Mouse (Mus musculus) frontal cortex, postnatal 36 days (tissue): ENCODE measurements around the gene Lefty2.
A peak's percentile ranks its signal among the peaks of the same experiment; 100 is the strongest.

ENCODE experiments used
- DNase-seq, 2 experiments: peaks; one replicate each; pipeline ENCODE4 v3.0.0; 2022; ENCODE audit warnings: low spot score in 2 of 2

The Lefty2 gene

DNA sequence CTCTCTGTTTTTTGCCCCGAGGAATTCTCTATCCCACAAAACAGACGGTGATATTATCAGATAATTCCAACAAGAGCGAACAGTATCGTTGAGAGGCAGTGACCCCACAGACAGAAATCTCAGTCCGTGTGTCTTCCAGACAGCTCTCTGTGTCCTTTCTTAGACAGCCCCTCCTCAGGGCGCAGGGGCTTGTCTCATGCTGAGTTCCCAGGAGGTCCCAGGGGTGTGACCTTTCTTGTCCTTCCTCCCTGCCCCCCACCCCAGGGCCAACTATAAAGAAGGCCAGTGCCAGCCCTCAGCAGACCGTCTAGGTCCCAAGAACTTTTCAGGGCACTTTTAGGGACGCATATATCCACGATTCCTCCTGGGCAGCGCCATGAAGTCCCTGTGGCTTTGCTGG, at the start of gene Lefty2:
Lefty2 (plus strand) TSS at position 301 of the 400 bp plus-strand sequence.
- no peak for DNase-seq

DNA sequence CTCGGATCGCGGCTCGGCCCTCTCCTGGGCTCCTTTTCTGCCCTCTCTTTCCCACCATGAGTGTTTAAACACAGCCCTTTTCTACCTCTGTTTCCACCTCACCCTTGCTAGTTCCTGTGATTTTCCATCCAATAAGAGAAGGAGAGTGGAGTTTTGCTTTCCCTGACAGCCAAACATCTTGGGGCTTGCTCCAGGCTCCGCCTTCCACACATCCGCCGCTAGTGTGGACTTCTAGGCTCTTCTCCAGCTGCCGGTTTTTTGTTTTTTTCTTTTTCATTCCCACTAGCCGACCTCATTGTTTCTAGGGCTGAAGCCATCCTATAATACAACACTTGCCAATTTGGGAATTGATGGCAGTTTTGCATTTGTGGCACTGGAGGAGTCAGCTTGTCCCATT, 44.8 kb upstream of the Lefty2 start:
- DNase-seq = peak; percentile 63 to 76

DNA sequence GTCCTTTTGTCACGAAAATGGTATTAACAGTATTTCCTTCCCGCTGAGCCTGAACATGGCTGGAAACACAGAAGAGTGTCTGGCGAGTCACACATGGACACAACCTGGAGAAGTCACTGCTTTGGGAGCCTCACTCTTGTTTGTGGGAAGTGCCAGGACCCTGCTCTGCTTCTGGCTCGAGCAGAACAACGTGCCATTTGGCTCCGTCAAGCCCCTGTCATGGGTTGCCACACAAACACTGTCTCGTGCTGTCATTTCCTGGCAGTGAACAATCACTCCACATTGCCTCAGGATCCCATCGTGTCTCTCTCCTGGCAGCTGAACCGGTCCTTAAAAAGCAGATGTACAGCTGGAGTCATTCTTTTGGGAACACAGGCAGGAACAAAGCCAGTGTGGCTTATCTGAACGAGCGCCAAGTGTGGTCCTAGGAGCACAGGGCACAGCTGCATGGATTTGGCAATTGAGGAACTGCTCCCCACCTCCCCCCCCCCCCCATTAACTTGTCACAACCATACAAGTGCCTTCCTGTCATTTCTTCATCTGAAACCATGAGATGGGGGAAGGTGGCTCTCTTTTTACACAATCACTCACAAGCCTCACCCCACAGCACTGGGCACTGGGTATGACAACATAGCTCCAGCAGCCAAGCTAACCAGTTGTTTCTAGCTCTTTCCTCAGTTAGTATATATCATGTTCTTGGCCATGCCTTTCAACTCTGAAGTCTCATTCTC, 44.2 kb upstream of the Lefty2 start:
- DNase-seq = peak; percentile 32 to 41

DNA sequence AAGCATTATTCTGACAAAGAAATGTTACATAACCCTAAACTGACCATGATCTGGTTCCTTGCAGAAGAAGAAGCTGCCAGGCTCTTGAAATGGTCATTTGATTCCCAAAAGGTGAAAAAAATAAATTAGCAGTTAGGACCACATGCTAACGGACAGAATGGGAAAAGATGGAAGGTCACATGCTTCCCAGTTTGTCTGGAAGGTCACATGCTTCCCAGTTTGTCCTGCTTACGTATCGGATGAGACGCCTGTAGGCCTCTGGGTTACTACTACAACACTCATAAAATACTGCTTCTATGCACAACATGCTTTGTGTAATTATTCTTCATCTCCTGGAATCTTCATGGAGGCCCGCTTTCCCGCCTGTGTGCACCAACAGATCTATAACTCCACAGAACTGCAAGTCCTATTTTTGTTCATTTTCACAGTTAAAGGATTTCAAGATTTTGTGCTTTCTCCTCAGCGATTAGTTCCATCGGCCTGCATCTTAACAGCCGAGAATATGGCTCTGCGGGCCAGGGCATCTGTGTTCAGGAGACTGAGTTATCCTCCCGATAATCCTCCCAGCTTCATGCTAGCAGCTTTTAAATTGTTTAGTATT, 43.1 kb upstream of the Lefty2 start:
- DNase-seq = peak in 1 of 2 experiments; percentile 22

DNA sequence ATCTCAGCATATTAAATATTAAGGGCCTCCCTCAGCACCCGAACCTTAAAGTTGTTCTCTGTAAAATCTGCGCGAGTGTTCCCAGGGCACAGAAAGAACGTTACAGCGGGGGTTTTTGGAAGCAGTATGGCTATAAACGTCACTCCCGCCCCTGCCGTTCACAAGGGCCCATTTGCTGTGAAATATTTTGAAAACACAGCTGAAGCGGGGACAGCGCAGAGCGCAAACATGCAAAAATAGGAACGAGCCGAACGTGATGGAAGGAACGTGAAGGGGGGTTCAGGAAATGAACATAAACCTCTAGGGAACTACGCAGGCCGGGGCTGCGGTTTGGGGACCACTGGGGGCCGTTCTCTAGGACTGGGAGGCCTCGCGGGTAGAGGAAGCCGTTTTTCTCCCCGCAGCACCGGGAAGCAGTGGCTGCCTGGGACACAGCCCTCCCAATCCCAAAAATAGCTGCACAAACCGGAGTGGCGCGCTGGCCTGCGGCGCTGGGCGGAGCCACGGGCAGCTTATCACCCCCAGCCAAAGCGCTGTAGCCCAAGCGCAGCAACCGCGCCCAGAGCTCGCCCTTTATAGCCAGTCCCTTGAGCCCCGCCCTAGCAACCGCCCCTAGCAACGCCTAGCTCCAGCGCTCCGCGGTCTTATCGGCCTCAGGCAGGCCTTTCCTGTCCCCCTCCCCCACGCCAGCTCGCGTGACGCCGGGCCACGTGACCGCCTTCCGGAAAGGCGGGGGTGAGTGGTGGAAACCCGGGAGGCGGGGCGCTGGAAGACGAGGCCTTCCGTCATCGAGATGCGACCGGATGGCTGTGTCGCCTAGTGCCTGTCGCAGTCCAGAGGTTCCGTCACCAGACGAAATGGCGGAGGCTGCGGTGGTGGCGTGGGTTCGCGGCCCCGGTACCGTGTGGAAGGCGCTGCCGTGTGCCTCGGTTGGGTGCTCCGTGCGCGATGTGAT, 42.3 kb upstream of the Lefty2 start, which contains the start of gene Sde2:
Sde2 (plus strand) TSS at position 812 of the 955 bp plus-strand sequence.
- peak; percentile 100 for DNase-seq

DNA sequence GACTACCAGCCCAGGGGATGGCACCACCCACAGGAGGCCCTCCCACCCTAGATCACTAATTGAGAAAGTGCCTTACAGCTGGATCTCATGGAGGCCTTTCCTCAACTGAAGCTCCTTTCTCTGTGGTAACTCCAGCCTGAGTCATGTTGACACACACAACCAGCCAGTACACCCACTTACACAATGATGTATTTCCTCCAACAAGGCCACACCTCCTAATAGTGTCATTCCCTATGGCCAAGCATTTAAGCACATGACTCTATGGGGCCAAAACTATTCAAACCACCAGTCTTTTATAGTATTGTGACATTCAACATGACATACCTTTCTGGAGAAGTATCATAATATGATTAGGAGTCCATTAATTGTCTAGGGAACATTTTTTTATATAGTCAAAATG, 34.1 kb upstream of the Lefty2 start:
- no peak for DNase-seq

DNA sequence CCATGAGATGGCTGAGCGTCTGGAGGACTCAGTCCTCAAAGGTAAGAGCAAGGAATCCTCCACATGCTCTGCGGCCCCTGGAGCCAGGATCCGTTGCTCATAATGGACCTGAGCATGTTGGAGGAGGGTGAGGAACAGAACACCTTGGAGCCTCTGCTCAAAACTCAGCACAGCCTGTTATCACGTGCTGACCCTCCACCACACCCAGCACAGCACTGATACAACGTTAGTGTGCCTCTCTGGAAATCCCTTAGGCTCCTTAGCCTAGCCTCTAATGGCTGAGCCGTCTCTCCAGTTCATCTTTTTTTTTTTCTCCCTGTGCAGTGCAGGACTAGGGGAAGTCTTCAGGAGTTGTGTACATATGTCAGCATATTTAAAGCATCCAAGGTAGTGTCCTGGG, 32.9 kb upstream of the Lefty2 start:
- no peak for DNase-seq

DNA sequence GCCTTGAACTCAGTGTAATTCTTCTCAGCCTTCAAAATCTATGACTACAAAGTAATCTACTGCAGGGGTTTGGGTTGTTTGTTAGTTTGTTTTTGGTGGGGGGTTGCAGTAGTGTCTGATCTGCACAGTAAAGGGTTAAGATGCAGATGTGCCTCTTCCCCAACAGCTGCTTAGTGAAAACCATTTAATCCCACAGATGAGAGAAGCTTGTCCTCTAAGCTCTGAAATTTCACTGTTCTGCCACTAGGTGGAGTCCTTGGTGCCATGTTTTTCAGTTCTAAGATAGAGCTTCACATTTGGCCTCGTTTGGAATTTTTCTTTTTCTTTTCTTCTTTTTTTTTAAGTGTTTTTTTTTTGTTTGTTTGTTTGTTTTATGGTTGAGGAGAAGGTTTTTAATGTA, 29.3 kb upstream of the Lefty2 start:
- DNase-seq = peak in 1 of 2 experiments; percentile 36

DNA sequence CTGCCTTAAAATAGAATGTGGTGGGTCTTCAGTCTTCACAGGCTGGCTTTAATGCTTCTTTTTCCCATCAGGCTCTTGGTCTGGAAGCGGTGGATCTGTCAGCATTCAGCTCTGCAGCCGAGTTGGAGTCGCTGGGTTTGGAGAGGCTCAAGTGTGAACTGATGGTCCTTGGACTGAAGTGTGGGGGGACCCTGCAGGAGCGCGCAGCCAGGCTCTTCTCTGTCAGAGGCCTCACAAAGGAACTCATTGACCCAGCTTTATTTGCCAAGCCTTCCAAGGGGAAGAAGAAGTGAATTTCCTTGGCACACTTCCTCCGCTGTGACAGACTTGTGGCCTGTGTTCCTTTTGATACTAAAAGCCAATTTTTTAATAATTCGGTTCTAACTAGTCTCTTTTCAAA, 26.9 kb upstream of the Lefty2 start:
- DNase-seq = no peak

DNA sequence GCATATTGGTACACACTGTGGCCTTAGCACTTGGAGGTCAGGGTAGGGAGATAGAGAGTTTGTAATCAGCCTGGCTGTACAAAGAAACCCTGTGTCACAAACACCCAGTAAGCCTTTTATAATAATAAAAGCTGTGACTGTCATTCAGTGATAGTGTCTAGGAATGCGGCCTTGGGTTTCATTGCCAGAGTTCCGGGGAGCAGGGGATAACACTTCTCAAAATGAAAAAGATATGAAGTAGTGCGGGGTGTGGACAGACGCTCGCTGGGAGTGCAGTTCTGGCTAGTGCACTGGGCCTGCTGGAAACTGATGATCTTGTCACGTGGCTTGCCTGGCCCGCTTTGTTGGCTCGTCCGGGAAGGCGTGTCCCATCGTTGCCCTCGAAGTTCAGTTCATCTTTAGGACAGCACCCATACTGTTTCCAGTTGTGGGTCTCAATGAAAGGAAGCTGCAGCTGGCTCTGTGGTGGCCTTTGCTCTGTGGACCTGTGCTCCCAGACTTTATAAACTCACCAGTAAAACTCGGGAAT, 22.7 kb upstream of the Lefty2 start:
- no peak for DNase-seq

DNA sequence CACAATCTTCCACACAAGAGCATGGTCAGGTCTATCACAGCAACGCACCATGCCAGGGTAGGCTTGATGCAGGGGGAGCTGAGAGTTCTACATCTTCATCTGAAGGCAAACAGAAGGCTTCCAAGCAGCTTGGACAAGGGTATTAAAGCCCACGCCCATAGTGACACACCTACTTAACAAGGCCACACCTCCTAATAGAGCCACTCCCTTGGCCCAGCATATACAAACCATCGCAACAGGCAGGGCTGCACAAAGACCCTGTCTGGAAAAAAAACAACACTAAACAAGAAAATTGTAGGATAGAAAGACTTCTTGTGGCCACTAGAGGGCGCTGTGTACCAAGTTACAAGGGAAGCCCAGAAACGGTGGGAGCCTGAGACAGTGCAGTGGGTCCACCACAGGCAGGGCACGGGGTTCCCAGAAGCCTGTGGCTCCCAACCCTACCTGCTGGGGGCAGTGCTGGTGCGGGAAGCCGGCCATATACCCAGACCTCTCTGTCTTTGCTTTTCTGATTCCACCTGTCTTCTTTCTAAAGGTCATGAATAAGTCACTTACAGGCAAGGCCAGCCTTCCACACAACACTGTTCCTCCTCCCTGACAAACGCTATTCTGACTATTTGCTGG, 18.9 kb upstream of the Lefty2 start:
- DNase-seq = no peak

DNA sequence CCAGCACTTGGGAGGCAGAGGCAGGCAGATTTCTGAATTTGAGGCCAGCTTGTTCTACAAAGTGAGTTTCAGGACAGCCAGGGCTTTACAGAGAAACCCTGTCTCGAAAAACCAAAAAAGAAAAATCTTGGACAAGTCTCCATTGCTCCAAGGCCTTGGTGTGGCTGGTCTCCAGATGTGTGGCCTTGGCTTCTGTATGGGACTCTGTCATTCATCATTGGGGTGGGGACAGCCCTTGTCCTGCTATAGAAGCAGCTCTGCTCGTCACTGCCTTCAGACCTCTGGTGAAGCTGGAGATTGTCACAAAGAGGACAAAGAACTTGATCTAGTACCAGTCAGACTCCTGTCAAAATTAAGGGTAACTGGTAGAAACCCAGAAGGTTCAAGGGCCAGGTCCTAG, 18.3 kb upstream of the Lefty2 start:
- DNase-seq = no peak

DNA sequence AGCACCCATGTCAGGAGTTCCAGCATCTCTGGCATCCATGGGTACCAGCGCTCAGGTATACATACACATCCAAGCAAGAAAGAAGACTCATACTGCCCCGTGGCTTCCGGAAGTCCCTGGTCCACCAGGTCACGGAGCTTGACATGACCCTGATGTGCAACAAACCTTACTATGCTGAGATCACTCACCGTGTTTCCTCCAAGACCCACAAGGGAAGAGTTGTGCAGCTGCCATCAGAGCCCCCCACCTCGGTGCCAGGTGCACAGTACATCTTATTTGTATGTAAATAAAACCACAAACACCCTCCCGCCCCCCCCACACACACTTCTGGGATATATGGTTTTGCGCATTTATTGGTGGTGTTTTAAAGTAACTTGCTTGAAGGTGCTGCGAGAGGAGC, 17.8 kb upstream of the Lefty2 start:
- DNase-seq = no peak

DNA sequence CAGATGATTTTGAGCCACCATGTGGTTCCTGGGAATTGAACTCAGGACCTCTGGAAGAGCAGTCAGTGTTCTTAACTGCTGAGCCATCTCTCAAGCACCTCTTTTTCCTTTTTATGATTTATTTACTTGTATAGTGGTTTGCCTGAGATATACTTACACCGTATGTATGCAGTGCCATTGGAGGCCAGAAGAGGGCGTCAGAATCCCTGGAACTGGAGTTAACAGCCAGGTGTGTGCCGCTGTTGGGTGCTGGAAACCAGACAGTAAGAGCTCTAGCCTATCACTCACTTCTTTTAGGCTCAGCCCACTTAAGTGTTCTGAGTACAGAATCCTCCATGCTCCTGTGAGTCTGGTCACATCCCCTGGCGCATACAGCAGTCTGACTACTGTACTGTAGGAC, 15.4 kb upstream of the Lefty2 start:
- DNase-seq = no peak

DNA sequence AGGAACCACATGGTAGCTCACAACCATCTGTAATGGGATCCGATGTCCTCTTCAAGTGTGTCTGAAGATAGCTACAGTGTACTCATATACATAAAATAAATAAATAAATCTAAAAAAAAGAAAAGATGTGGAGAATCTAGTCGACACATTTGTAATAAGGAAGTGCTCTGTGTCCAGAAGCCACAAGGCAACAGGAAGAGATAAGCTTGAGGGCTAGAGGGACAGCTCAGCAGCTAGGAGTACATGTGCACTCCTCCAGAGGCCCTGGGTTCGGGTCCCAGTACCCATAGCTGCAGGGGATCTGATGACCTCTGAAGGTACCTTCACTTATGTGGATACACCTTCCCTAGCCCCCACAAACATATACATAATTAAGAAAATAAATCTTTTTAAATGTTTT, 11.1 kb upstream of the Lefty2 start:
- no peak for DNase-seq

DNA sequence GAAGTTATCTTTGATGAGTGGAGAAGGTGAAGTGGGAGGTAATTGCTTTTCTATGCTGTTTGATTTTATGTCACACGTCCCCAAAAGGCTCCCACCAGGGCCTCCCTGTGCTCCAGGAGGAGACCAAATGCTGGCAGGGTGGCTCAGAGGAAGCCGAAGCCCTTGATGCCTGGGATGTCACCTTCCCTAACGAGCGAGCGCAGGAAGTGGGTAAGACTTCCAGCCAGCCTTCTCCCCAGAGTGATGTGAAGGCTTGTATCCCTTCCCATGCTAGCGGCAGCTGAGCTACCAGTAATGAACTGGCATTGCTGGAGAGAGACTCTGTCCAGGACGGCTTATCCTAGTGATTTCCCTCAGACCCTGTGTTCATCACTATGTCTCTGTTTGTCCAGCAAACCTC, 9.2 kb upstream of the Lefty2 start:
- no peak for DNase-seq

DNA sequence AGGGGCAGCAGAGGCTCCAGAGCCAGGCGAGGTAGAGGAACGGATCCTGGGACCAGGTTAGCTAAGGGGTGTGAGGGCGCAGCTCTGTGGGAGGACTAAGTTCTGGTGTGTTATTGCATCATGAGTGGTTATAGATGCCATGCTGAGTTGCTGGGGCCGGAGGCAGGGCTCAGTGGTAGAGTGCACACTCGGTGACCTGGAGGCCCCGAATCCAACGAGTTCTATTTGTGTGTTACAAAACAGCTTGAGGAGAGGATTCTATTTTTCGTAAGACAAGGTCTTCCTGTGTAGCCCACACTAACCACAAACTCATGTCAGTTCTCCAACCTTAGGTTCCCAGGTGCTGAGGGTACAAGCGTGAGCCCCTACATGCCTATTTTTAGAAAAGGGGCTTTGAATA, 8.4 kb upstream of the Lefty2 start:
- DNase-seq = no peak

DNA sequence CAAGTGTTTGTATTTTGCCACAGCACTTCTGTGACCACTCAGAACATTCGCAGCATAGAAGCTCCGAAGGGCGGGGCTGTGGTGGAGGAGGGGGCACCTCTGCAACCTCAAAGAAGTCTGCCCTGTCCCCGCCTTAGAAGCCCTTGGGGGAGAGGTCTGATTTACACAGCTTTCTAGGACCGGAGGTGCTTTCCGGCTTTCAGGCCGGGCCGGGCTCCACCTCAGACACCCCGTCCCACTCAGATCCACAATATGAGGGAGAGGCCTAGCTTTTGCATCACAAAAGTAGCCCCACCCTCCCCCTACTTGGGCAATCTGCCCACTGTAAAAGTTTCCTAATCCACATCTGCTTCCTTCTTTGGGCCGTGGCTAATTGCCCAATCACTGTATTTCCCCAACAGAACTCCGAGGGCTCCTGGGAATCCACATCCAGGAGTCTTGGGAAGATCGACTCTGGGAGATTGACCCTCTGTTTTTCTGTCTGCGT, 4.3 kb upstream of the Lefty2 start:
- no peak for DNase-seq

DNA sequence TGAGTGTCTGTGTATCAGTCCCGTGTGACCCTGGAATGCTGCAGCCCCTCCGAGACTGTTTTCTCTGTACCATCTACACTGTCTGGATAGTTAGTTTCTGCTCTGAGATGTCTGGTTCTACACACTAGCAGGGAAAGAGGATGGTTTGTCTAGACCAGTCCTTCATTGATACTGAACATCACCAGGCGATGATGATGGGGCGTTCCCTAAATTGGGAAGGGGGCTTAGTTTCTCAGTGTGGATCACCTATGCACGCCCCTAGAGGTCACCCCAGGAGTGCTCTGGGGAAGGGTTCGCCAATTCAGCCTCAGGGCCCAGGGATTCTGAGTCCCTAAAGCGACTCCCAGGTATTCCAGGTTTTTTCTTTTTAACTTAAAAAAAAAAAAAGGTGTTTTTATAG, 3.7 kb upstream of the Lefty2 start:
- DNase-seq = no peak

DNA sequence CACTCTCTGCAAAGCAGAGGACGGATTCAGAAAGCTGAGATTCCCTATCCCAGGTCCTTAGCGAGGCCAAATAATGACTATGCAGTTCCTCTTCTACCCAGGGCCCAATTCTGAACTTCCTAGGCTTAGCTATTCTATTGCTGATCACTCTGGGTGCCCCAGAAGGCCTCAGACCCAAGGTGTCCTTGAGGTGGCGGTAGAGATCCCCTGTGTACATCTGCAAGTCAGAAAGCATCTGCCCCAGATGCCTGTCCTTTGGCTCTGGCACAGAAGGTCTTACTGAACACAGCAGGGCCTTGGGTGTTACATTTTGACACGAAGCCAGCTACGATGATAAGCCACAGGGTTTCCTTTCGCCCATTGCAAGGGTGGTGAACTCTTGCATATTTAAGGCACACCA, 3.1 kb upstream of the Lefty2 start:
- DNase-seq = no peak
